Mouse (Mus musculus) neural tube, embryonic 14.5 days (tissue): Measurements from ENCODE around the gene Snrpd3. TPM values are rescaled to one million over a fixed set of nuclear protein-coding genes. Genes with fewer than 3 reads are reported as not detected.

ENCODE experiments used
- ATAC-seq: fragments of 200-750 bp; cut with Nextera tagmentation; 2 replicates; pipeline ENCODE4 v1.8.0; 2017; ENCODE audit warnings: low read depth, mild to moderate bottlenecking, moderate TSS enrichment, moderate library complexity
- H3K27ac ChIP-seq: fragments of 300-500 bp; sonication (generic); 2 replicates; pipeline ENCODE4 v1.5.1; 2014; ENCODE audit warnings: low read depth, mild to moderate bottlenecking, control low read depth, low read length, moderate library complexity, mixed read lengths
- H3K27me3 ChIP-seq: fragments of 300-500 bp; sonication (generic); 2 replicates; pipeline ENCODE4 v1.6.1; 2014; ENCODE audit warnings: low read length; ENCODE audit not compliant: control insufficient read depth, insufficient read depth
- H3K36me3 ChIP-seq: fragments of 300-500 bp; sonication (generic); 2 replicates; pipeline ENCODE4 v1.6.1; 2014; ENCODE audit warnings: low read length, mixed read lengths; ENCODE audit not compliant: control insufficient read depth, insufficient read depth
- H3K4me1 ChIP-seq: fragments of 300-500 bp; sonication (generic); 2 replicates; pipeline ENCODE4 v1.6.1; 2014; ENCODE audit warnings: low read length; ENCODE audit not compliant: control insufficient read depth, insufficient read depth
- H3K4me2 ChIP-seq: fragments of 300-500 bp; sonication (generic); 2 replicates; pipeline ENCODE4 v1.6.1; 2014; ENCODE audit warnings: mild to moderate bottlenecking, low read depth, low read length, control low read depth
- H3K4me3 ChIP-seq: fragments of 300-500 bp; sonication (generic); 2 replicates; pipeline ENCODE4 v1.5.1; 2014; ENCODE audit warnings: low read depth, low read length, control low read depth, mixed read lengths
- H3K9ac ChIP-seq: fragments of 300-500 bp; sonication (generic); replicated peaks from 2 replicates; pipeline ENCODE4 v1.6.1; 2014; ENCODE audit warnings: low read depth, mild to moderate bottlenecking, control low read depth, low read length, mixed read lengths
- H3K9me3 ChIP-seq: fragments of 300-500 bp; sonication (generic); 2 replicates; pipeline ENCODE4 v1.6.1; 2016; ENCODE audit warnings: low read length; ENCODE audit not compliant: control insufficient read depth
- WGBS: fragments of 180-500 bp; shearing (Covaris S2); extraction: QIAGEN DNeasy Blood & Tissue Kit; methylation state at CpG from one replicate; pipeline ENCODE4 v1.1.7; 2014; 5-methylcytosine and 5-hydroxymethylcytosine counted together
- polyA plus RNA-seq: library from polyadenylated mRNA; unstranded; fragments of >200 nt; fragmentation: Nextera tagmentation; extraction: Ambion mirVana; gene quantifications from 2 replicates; pipeline ENCODE4 v1.2.1, GENCODE M21; 2014

Gene Snrpd3
- polyA plus RNA-seq, 1 experiment from 2014 or later = 113 TPM

DNA sequence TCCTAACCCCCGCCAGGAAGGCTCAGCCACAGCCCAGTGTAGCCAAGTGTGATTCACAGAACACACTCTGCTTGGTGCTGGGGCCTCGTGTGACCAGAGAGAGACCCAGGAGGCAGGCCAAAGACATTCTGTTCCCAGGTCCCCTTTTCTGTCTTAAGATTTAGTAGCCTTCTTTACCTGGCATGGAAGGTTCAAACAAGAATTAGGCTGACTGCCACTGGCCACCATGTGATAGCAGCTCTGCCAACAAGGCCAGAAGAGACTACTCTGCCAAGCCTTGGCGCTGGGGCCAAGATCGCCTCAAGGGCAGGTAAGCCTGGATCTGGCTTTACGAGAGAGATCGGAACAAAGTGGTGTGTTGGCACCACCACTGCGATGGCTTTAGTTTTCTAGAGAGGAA, 6.9 kb upstream of the Snrpd3 start:
- no peaks in the 10 kb centered on the region for H3K4me1 ChIP-seq
- 96% methylated on average over 7 of the region's 7 CpGs for WGBS
- H3K27ac ChIP-seq = no peak overlapping the region
- H3K27me3 ChIP-seq = no peaks in the 10 kb centered on the region
- H3K4me3 ChIP-seq = no peak overlapping the region
- H3K9ac ChIP-seq = no peak overlapping the region
- no peaks in the 10 kb centered on the region for H3K9me3 ChIP-seq
- peaks cover 40% of the 10 kb centered on the region for H3K36me3 ChIP-seq
- H3K4me2 ChIP-seq = no peak overlapping the region
- no peak for ATAC-seq

DNA sequence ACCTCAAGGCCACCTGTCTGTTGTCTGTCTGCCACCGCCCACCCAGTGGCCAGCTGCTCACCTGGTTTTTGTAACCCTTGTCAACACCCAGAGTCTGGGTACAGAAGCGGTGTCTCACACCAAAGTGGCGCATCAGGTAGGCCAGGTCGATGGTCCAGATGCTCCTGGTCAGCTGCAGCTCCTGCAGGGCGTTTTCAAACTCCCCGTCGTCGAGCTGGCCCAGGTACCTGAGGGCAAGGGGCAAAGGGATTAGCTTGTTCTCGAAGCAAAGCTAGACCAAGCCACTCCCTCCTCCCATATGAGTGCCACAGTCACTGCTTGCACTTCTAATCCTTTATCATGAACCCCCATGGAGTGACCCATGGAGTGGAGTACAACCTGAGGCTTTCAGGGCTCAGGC, 6.3 kb upstream of the Snrpd3 start:
- Histone ChIP-seq H3K36me3 (peaks cover 40% of the 10 kb centered on the region), H3K27me3 (no peaks in the 10 kb centered on the region), H3K27ac (no peak overlapping the region), H3K4me3 (no peak overlapping the region), H3K4me2 (no peak overlapping the region), H3K9me3 (no peaks in the 10 kb centered on the region), H3K4me1 (peaks cover 1% of the 10 kb centered on the region), H3K9ac (no peak overlapping the region)
- WGBS = 94% methylated on average over 9 of the region's 9 CpGs
- ATAC-seq = no peak

DNA sequence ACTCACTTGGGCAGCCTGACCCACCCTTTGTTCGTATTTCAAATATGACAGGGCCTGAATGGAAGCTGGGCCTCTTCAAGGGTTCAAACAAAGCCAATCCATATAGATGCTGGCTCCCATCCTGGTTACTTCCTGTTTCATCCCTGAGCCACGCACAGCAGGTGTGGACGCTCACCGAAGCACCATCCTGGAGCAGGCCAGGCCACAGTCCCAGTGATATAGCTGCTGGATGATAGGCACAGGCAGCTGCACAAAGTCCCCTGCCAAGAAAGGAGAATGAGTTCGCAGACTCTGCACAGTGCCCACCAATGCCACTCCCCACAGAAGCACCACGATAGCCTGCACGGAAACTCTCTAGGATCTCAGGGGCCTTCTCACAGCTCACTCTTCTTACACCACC, 5.5 kb upstream of the Snrpd3 start:
- H3K4me3 ChIP-seq = no peak overlapping the region
- WGBS = 96% methylated on average over 7 of the region's 7 CpGs
- ATAC-seq = no peak
- no peak overlapping the region for H3K9ac ChIP-seq
- no peaks in the 10 kb centered on the region for H3K27me3 ChIP-seq
- H3K36me3 ChIP-seq = peaks cover 39% of the 10 kb centered on the region
- H3K4me1 ChIP-seq = peaks cover 6% of the 10 kb centered on the region
- no peak overlapping the region for H3K4me2 ChIP-seq
- H3K27ac ChIP-seq = no peak overlapping the region
- no peaks in the 10 kb centered on the region for H3K9me3 ChIP-seq

DNA sequence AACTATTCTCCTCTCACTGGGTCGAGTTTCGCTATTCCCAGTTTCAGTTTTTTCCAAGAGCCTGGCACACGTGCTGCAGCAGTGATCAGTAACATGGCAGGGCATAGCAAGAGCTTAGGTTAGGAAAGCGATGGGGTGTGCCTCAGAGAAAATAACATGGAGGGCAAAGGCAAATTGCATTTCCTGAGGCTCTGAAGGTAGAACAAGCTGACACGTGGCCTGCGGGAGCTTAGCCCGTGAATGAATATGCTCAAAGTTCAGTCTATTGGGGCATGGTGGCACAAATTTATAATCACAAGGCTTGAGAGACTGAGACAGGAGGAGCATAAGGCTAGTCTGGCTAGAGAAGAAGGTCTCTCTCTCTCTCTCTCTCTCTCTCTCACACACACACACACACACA, 4.6 kb upstream of the Snrpd3 start:
- no peak for ATAC-seq
- H3K36me3 ChIP-seq = peaks cover 30% of the 10 kb centered on the region
- no peak overlapping the region for H3K9ac ChIP-seq
- H3K4me3 ChIP-seq = no peak overlapping the region
- no peak overlapping the region for H3K27ac ChIP-seq
- no peaks in the 10 kb centered on the region for H3K27me3 ChIP-seq
- no peaks in the 10 kb centered on the region for H3K9me3 ChIP-seq
- no peak overlapping the region for H3K4me2 ChIP-seq
- peaks cover 6% of the 10 kb centered on the region for H3K4me1 ChIP-seq
- 96% methylated on average over 7 of the region's 7 CpGs for WGBS

- Histone ChIP-seq H3K9me3 (no peaks in the 10 kb centered on the region), H3K4me1 (peaks cover 7% of the 10 kb centered on the region), H3K4me2 (no peak overlapping the region), H3K9ac (no peak overlapping the region), H3K27me3 (no peaks in the 10 kb centered on the region; the same call in 1 of the 2 replicates), H3K27ac (no peak overlapping the region), H3K36me3 (peaks cover 23% of the 10 kb centered on the region), H3K4me3 (no peak overlapping the region)
- WGBS = 92% methylated on average over 8 of the region's 8 CpGs
- ATAC-seq = no peak
Measured at GRCm38 (mm10) chr10:75513306-75514067, 3.9 kb upstream of the Snrpd3 start.

- WGBS = 79% methylated on average over 7 of the region's 7 CpGs
- Histone ChIP-seq H3K27ac (no peak overlapping the region), H3K4me3 (no peak overlapping the region), H3K27me3 (no peaks in the 10 kb centered on the region; the same call in 1 of the 2 replicates), H3K9ac (no peak overlapping the region), H3K36me3 (peaks cover 17% of the 10 kb centered on the region), H3K4me2 (no peak overlapping the region), H3K9me3 (no peaks in the 10 kb centered on the region), H3K4me1 (peaks cover 16% of the 10 kb centered on the region)
- ATAC-seq = no peak
Measured at GRCm38 (mm10) chr10:75514361-75514760, 3.0 kb upstream of the Snrpd3 start.

- Histone ChIP-seq H3K9me3 (no peaks in the 10 kb centered on the region), H3K4me2 (peak overlapping the region; percentile 97; the same call in 1 of the 2 replicates), H3K9ac (no peak overlapping the region), H3K36me3 (peaks cover 9% of the 10 kb centered on the region), H3K27me3 (no peaks in the 10 kb centered on the region; the same call in 1 of the 2 replicates), H3K4me3 (no peak overlapping the region), H3K27ac (no peak overlapping the region), H3K4me1 (peaks cover 17% of the 10 kb centered on the region)
- no peak for ATAC-seq
- WGBS = 85% methylated on average over 4 of the region's 4 CpGs
Measured at GRCm38 (mm10) chr10:75515216-75516037, 1.9 kb upstream of the Snrpd3 start.

- H3K27ac ChIP-seq = peak overlapping the region; percentile 95
Measured at GRCm38 (mm10) chr10:75516038-75516723, 1.2 kb upstream of the Snrpd3 start.

More at GRCm38 (mm10) chr10:75516038-75516723, 1.2 kb upstream of the Snrpd3 start:
- no peak for ATAC-seq
- H3K4me2 ChIP-seq = peak overlapping the region; percentile 97
- WGBS = 30% methylated on average over 8 of the region's 8 CpGs
- no peaks in the 10 kb centered on the region; the same call in 1 of the 2 replicates for H3K27me3 ChIP-seq
- peaks cover 9% of the 10 kb centered on the region for H3K36me3 ChIP-seq
- H3K9me3 ChIP-seq = no peaks in the 10 kb centered on the region
- H3K9ac ChIP-seq = peak overlapping the region; percentile 85
- peaks cover 17% of the 10 kb centered on the region for H3K4me1 ChIP-seq
- peak overlapping the region; percentile 67 for H3K4me3 ChIP-seq
